Mouse (Mus musculus): ENCODE measurements around the gene Nt5m. TPM values are rescaled to one million over a fixed set of nuclear protein-coding genes. Genes with fewer than 3 reads are reported as not detected.

Gene Nt5m
- total and polyA plus RNA-seq, 3 experiments = 23.7 to 35.9 (median 25.4) TPM

DNA sequence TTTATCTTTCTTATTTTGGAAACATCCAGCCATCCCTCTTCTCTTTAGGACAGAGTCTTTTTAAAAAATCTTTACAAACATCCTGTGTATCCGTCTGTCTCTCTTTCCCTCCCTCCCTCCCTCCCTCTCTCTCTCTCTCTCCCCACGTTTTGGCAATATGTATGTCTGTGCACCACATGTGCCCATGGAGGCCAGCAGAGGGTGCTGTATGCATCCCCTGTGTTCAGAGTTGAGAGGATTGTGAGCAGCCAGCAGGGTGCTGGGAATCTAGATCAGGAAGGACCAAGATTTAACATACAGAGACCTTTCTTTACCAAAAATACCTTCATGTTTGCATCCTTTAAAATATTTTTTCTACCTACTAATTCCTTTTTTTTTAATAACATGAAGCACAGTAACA is 7.9 kb downstream of the Nt5m start:
- Histone ChIP-seq H3K79me2 (replicated peaks; ENCODE audit: control insufficient read depth, insufficient read depth, low read length) (no peaks in the 10 kb centered on the region), H3K36me3 (ENCODE audit: control insufficient read depth, insufficient read depth, low read length) (peaks cover 2% of the 10 kb centered on the region; the same call in 1 of the 2 replicates), H3K4me1 (ENCODE audit: control insufficient read depth, insufficient read depth, low read length) (no peaks in the 10 kb centered on the region), H3K9ac (ENCODE audit: low read depth, low read length) (no peak overlapping the region), H3K27me3 (ENCODE audit: control insufficient read depth, insufficient read depth, low read length) (no peaks in the 10 kb centered on the region), H3K4me3 (peak overlapping the region; percentile 85; the same call in 1 of the 2 replicates), H3K27ac (no peak overlapping the region; the same call in 1 of the 2 replicates)
- 11% methylated on average over 2 of the region's 2 CpGs for WGBS
- TF ChIP-seq CTCF (IDR thresholded peaks at IDR 0.05) (peak; percentile 72), EP300 (IDR thresholded peaks at IDR 0.05; ENCODE audit: insufficient read depth, low read depth, low read length) (no peak), POLR2A (IDR thresholded peaks at IDR 0.05; ENCODE audit: insufficient read depth, low read depth, low read length) (no peak)
- intact Hi-C loops (cut with DNase I) = no loop called here
- DNase-seq = peak; percentile 48 to 54

GRCm38 (mm10) chr11:59847891-59848884 is 8.9 kb downstream of the Nt5m start:
- intact Hi-C loops (cut with DNase I) = no loop called here
- Histone ChIP-seq H3K36me3 (ENCODE audit: control insufficient read depth, insufficient read depth, low read length) (peaks cover 2% of the 10 kb centered on the region; the same call in 1 of the 2 replicates), H3K4me1 (ENCODE audit: control insufficient read depth, insufficient read depth, low read length) (no peaks in the 10 kb centered on the region), H3K27ac (peak overlapping the region; percentile 90), H3K4me3 (peak overlapping the region; percentile 85), H3K79me2 (replicated peaks; ENCODE audit: control insufficient read depth, insufficient read depth, low read length) (no peaks in the 10 kb centered on the region), H3K27me3 (ENCODE audit: control insufficient read depth, insufficient read depth, low read length) (no peaks in the 10 kb centered on the region), H3K9ac (ENCODE audit: low read depth, low read length) (peak overlapping the region; percentile 95)
- peak; percentile 60; the same call in 1 of the 2 replicates for TF ChIP-seq POLR2A (IDR thresholded peaks at IDR 0.05; ENCODE audit: insufficient read depth, low read depth, low read length)
- 0 out of 2 replicates have a peak, but pooled peaks have one; percentile 17 for TF ChIP-seq EP300 (IDR thresholded peaks at IDR 0.05; ENCODE audit: insufficient read depth, low read depth, low read length)
- peak; percentile 42 for TF ChIP-seq CTCF (IDR thresholded peaks at IDR 0.05)
- DNase-seq = peak; percentile 90
- under 1% methylated on average over 69 of the region's 69 CpGs for WGBS

- Histone ChIP-seq H3K4me1 (ENCODE audit: control insufficient read depth, insufficient read depth, low read length) (no peaks in the 10 kb centered on the region), H3K9ac (ENCODE audit: low read depth, low read length) (no peak overlapping the region), H3K36me3 (ENCODE audit: control insufficient read depth, insufficient read depth, low read length) (0 out of 2 replicates have a peak, but pooled peaks cover 2% of the 10 kb centered on the region), H3K27me3 (ENCODE audit: control insufficient read depth, insufficient read depth, low read length) (no peaks in the 10 kb centered on the region), H3K27ac (no peak overlapping the region), H3K4me3 (no peak overlapping the region), H3K79me2 (replicated peaks; ENCODE audit: control insufficient read depth, insufficient read depth, low read length) (no peaks in the 10 kb centered on the region)
- DNase-seq = no peak
- 75% methylated on average over 3 of the region's 3 CpGs for WGBS
- TF ChIP-seq CTCF (IDR thresholded peaks at IDR 0.05) = no peak
- no peak for TF ChIP-seq POLR2A (IDR thresholded peaks at IDR 0.05; ENCODE audit: insufficient read depth, low read depth, low read length)
- no peak for TF ChIP-seq EP300 (IDR thresholded peaks at IDR 0.05; ENCODE audit: insufficient read depth, low read depth, low read length)
- intact Hi-C loops (cut with DNase I) = no loop called here
Measured at GRCm38 (mm10) chr11:59852865-59853264, 13.6 kb downstream of the Nt5m start.

DNA sequence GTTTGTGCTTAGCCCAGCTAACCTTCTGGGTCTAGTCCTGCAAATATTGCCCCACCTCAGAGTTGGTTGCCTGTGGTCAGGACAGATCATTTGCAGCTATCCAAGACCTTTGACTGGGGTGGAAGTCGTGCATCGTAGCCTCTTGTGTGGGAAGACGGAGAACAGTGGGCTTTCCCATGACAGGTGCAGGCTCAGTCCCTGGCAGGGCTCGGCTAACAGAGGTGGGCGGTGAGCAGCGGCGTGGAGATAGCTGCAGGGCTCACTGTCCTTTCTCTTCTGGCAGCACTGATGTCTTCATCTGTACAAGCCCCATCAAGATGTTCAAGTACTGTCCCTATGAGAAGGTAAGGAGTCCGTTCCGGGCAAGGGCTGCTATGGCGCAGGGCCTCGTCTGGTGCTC is 21.2 kb downstream of the Nt5m start:
- TF ChIP-seq CTCF (IDR thresholded peaks at IDR 0.05) (no peak), EP300 (IDR thresholded peaks at IDR 0.05; ENCODE audit: insufficient read depth, low read depth, low read length) (no peak), POLR2A (IDR thresholded peaks at IDR 0.05; ENCODE audit: insufficient read depth, low read depth, low read length) (no peak)
- 93% methylated on average over 11 of the region's 11 CpGs for WGBS
- Histone ChIP-seq H3K27ac (no peak overlapping the region), H3K36me3 (ENCODE audit: control insufficient read depth, insufficient read depth, low read length) (no peaks in the 10 kb centered on the region), H3K9ac (ENCODE audit: low read depth, low read length) (no peak overlapping the region), H3K27me3 (ENCODE audit: control insufficient read depth, insufficient read depth, low read length) (no peaks in the 10 kb centered on the region), H3K4me1 (ENCODE audit: control insufficient read depth, insufficient read depth, low read length) (no peaks in the 10 kb centered on the region), H3K4me3 (no peak overlapping the region), H3K79me2 (replicated peaks; ENCODE audit: control insufficient read depth, insufficient read depth, low read length) (no peaks in the 10 kb centered on the region)
- intact Hi-C loops (cut with DNase I) = no loop called here
- no peak for DNase-seq

- no peak for TF ChIP-seq CTCF (IDR thresholded peaks at IDR 0.05)
- TF ChIP-seq EP300 (IDR thresholded peaks at IDR 0.05; ENCODE audit: insufficient read depth, low read depth, low read length) = no peak
- no peak for TF ChIP-seq POLR2A (IDR thresholded peaks at IDR 0.05; ENCODE audit: insufficient read depth, low read depth, low read length)
Measured at GRCm38 (mm10) chr11:59864316-59864715, 25.1 kb downstream of the Nt5m start.

GRCm38 (mm10) chr11:59872124-59872523 is 32.9 kb downstream of the Nt5m start:
- no peak for DNase-seq
- no peaks in the 10 kb centered on the region for H3K36me3 ChIP-seq (ENCODE audit: control insufficient read depth, insufficient read depth, low read length)
- TF ChIP-seq EP300 (IDR thresholded peaks at IDR 0.05; ENCODE audit: insufficient read depth, low read depth, low read length) (no peak), CTCF (IDR thresholded peaks at IDR 0.05) (no peak), POLR2A (IDR thresholded peaks at IDR 0.05; ENCODE audit: insufficient read depth, low read depth, low read length) (no peak)
- H3K27me3 ChIP-seq (ENCODE audit: control insufficient read depth, insufficient read depth, low read length) = no peaks in the 10 kb centered on the region
- H3K4me1 ChIP-seq (ENCODE audit: control insufficient read depth, insufficient read depth, low read length) = no peaks in the 10 kb centered on the region
- H3K79me2 ChIP-seq (replicated peaks; ENCODE audit: control insufficient read depth, insufficient read depth, low read length) = no peaks in the 10 kb centered on the region
- no peak overlapping the region for H3K9ac ChIP-seq (ENCODE audit: low read depth, low read length)
- H3K4me3 ChIP-seq = no peak overlapping the region
- no peak overlapping the region for H3K27ac ChIP-seq
- 87% methylated on average over 8 of the region's 8 CpGs for WGBS
- intact Hi-C loops (cut with DNase I) = no loop called here

More at GRCm38 (mm10) chr11:59864316-59864715, 25.1 kb downstream of the Nt5m start:
- H3K36me3 ChIP-seq (ENCODE audit: control insufficient read depth, insufficient read depth, low read length) = no peaks in the 10 kb centered on the region
- intact Hi-C loops (cut with DNase I) = no loop called here
- 83% methylated on average over 6 of the region's 6 CpGs for WGBS
- H3K4me1 ChIP-seq (ENCODE audit: control insufficient read depth, insufficient read depth, low read length) = no peaks in the 10 kb centered on the region
- H3K9ac ChIP-seq (ENCODE audit: low read depth, low read length) = no peak overlapping the region
- no peaks in the 10 kb centered on the region for H3K27me3 ChIP-seq (ENCODE audit: control insufficient read depth, insufficient read depth, low read length)
- no peak overlapping the region for H3K27ac ChIP-seq
- no peak overlapping the region for H3K4me3 ChIP-seq
- no peaks in the 10 kb centered on the region for H3K79me2 ChIP-seq (replicated peaks; ENCODE audit: control insufficient read depth, insufficient read depth, low read length)
- DNase-seq = no peak
